Mouse (Mus musculus): Measurements from ENCODE around the gene Lcp2.

Lcp2 gene

GRCm38 (mm10) chr11:34046767-34047541 lies at the start of gene Lcp2:
Lcp2 (plus strand) TSS chr11:34046920.
- DNase-seq, result no peak

DNA sequence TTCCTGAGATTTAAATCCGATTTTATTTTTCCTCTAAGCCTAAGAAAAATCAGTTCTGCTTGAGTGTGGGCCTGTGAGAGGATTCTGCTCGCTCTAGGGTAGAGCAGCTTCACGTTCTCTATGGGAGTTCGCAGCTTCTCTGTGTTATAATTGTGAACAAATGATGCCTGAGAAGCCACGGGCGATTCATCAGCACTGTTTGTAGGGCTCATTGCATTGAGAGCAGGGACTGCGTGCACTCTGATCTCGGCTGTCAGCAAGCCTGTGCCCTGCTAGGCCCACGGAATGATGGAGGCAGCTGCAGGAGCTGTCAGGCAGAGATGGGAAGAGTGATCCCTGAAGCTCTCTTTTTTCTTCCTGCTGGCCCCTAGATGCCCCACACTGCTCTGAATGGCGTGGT lies 48.5 kb upstream of the Lcp2 start:
- no peak for DNase-seq

DNA sequence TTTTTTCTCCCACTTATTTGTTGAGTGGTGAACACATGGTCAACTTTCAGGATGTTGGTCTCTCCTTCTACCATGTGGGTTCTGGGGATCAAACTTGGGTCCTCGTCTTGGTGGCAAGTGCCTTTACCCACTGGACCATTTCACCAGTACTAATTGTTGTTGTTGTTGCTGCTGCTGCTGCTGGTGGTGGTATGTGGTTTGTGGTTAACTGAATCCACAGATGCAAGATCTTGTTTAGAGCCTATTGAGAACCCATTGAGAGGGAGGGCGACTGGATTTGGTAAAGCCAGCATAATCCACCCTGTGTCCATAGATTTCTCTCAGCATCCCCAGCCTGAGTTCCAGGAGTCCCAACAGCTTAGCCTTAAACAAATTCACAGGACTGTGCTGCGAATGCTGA lies 46.3 kb upstream of the Lcp2 start:
- DNase-seq, result no peak

GRCm38 (mm10) chr11:34001938-34002592 lies 44.7 kb upstream of the Lcp2 start:
- DNase-seq, result peak; percentile 67

DNA sequence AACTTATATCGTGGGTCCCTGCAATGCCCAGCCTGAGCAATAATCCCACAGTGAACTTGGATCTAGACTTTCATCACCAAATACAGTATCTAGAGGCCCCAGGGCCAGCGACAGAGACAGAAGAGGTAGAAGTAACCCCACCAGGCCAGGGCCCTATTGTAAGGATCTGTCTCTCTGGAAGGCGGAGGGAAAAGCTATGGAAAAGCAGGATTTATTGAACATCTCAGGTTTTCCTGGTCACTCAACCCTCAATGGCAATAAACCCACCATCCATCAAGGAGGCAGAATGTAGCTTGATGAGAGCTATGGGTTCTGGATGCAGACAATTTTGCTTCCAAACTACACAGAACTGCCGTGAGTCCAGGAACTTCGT lies 44.1 kb upstream of the Lcp2 start:
- DNase-seq, result no peak

- no peak for DNase-seq
These were observed 39.1 kb upstream of the Lcp2 start for GRCm38 (mm10) chr11:34007616-34008015.

DNA sequence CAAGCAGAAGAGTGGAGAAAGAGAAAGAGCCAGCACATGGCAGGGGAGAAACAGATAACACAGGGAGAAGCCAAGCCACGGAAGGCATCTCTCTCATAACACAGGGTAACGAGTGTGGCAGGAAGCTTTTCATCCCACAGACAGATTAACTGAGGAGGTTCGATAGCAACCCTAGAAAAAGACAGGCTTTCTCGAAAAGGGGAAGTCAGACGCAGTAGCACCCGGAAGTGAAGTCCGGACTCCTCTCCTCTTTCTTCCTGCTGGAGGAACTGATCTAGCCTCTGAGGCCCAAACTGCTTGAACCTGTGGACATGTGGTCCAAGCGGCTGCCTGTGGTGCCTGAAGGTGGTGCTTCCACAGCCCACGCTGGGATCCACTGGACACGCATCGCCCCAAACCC lies 38.5 kb upstream of the Lcp2 start:
- no peak for DNase-seq

DNA sequence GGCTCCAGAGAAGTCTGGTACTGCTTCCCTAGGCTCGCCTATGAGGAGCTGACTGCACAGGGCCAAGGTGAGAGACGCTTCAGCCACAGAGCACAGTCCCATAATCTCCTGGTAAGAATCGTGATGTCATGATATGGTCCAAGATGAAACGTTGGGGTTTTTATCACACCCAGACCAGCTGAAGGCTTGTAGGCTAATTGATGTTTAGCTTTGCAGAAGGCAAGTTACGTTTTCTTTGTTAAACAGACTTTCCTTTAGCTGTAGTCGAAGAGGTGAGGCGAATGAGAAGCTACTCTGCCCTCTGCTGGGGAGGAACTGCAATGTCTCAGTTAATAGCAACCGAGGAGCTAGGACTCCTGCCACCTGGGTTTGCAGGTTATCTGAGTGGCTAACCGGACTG lies 38.0 kb upstream of the Lcp2 start:
- DNase-seq, result peak; percentile 64

DNA sequence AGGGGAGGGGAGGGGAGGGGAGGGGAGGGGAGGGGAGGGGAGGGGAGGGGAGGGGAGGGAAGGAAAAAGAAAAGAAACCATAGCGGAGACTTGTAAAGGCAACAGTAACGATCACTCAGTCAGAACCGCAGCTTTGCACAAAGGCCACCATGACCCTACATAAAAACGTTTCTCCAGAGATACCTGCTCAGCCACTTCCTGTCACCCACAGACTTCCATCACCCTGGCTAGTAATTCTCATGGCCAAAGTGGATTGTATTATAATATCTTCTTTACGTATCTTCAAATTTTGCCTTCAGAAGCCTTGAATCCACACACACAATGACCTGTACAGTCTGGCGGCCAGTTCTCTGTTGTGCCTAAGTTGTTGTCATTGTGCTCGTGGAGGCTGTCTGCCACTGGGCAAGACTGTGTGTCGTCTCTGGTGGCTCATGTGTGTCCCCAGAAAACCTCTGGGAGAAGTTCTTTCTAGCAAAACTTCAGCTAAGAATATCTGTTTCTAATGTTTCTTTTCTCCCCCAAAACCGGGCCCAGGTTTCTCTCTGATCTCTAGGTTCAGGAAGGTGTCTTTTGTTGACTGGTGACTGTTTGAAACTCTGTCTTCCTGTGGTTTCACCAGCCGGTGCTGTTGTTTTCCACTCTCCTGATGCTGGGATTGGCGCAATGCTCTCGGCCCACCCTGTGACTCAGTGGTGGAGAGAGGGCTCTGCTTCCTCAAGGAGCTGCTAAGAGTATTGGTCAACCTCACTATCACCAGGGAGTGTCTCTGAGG lies 37.2 kb upstream of the Lcp2 start:
- no peak for DNase-seq

DNA sequence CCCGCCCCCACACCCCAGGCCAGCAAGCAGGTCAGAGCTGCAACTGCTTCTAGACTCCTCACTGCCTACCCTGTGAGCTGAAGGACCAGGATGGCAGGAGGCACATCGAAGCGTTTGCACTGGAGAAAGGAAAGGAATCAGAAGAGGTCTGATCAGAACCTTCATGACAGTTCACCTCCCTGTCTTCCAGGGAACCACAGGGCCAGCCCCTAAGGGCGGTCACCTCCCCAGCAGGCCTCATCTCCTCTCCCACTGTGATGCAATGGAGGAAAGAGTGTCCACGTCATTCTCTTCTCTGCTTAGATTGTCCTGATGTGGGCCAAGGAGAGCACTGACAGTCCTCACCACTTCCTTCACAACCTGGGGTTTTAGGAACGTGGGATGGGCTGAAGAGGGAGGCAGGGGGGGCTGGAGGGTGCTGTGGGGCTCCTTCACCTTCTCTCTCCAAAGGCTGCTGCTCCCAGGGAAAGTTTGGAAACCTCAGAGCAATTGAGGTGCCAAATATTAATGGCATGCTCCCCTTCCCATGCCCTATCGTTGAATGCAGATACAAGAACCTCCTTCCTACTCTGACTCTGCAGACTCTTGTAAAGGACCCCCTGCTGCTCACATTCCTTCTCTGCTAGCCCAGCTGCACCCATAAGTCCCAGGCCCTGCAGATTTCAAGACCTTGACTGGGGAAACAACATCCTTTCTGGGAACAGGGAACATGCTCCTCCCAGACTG lies 36.4 kb upstream of the Lcp2 start:
- DNase-seq, result no peak

DNA sequence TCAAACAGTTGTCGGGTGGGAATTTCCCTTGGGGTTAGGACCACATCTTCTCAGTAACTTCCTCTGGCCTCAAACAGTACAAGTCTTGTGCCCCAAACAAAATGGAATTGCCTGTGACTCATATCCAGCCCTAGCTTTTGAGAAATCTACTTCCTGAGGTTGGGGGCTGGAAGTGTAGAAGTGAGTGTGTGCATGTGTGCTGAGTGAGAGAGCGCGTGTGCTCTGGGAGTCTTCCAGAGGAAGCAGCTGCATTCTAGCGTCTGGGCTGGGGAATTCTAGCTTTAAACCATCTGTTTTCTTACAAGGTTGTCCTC lies 35.9 kb upstream of the Lcp2 start:
- no peak for DNase-seq

- no peak for DNase-seq
These were observed 34.6 kb upstream of the Lcp2 start for GRCm38 (mm10) chr11:34012007-34012652.

DNA sequence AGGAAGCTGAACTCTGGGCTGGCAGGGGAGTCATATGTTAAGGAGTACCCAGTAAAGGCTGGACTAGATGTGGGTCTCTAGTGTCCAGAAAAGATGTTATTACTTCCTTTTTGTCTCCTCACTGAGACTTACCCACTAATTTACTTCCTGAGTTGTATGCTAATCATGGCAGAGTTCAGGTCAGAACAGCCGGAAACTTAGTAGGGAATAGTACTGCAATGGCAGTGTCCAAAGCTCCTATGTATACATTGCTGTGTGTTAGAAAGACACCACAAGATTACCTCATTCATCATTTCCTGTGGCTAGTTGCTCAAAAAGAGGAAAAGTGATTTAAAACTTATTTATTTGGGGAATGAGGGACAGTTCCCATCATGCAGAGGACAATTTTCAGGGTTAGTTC lies 21.6 kb upstream of the Lcp2 start:
- no peak for DNase-seq

DNA sequence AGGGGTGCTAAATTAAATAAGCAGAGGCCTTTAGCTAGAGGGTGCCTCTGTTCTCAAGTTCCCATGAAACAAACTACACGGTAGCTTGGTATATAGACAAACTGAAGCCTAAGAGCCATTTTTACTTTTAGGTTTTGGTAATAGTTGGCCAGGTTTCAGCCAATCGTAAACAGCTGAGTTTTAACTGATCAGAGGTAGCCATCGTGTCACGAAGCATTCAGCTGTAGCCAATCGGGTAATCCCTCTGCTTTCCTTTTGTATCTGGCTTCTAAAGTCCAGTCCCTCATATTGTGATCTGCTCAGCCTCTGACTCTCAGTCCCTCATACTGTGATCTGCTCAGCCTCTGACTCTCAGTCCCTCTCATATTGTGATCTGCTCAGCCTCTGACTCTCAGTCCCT lies 17.1 kb upstream of the Lcp2 start:
- DNase-seq, result no peak

- no peak for DNase-seq
These were observed 15.5 kb upstream of the Lcp2 start for GRCm38 (mm10) chr11:34031015-34031805.

GRCm38 (mm10) chr11:34034008-34034505 lies 12.7 kb upstream of the Lcp2 start:
- no peak for DNase-seq

GRCm38 (mm10) chr11:34034794-34035193 lies 11.9 kb upstream of the Lcp2 start:
- DNase-seq, result no peak

GRCm38 (mm10) chr11:34035909-34036658 lies 10.6 kb upstream of the Lcp2 start:
- no peak for DNase-seq

DNA sequence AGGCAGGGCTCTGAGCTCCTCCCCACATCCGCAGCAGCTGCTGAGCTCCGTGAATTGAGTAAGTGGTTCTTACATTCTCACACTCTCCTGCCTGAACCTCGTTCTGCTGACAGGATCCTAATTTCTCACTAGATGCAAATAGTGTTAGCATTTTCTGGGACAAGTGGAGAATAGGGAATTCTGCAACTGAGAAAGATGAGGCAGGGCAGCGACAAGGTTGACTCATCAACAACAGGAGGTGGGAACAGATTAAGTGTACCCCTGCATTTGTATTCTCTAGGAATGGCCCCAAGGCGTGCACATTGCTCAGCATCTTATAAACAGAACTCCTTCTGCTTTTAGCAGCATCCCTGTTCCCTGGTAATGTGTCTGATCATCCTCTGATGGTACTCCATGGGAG lies 6.7 kb upstream of the Lcp2 start:
- DNase-seq, result no peak

GRCm38 (mm10) chr11:34042808-34043207 lies 3.9 kb upstream of the Lcp2 start:
- no peak for DNase-seq

DNA sequence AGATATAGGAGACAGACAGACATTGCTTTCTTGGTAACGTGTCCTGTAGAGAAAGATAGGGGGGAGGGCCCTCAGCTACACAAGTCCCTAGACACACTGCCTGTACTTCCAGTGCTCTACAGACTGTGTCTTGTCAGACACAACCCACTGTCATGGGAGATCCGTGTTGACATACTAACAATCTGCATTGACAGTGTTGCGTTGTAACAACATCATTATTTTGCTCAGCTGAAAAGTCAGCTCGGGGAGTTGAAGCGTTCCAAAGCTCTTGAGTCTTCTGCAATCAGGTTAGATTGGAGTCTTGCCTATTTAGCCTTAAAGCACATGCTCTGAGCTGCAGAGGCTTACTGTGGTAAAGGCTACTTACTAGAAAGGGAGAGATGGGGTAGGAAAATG lies 820 bp downstream of the Lcp2 start:
- no peak for DNase-seq
